Mouse (Mus musculus): ENCODE data around the gene Atp1b2. TPM values are rescaled to one million over a fixed set of nuclear protein-coding genes. Genes with fewer than 3 reads are reported as not detected.
"Not testable (repeated sequence)": the region's sequence is repeated elsewhere in the genome, so short reads cannot be mapped to it uniquely, and the experiment has no call there.

Gene Atp1b2
- 11.9 and 12.6 TPM in 2 replicates for polyA plus RNA-seq (2016; fragmentation: Nextera tagmentation; extraction: Ambion mirVana)

DNA sequence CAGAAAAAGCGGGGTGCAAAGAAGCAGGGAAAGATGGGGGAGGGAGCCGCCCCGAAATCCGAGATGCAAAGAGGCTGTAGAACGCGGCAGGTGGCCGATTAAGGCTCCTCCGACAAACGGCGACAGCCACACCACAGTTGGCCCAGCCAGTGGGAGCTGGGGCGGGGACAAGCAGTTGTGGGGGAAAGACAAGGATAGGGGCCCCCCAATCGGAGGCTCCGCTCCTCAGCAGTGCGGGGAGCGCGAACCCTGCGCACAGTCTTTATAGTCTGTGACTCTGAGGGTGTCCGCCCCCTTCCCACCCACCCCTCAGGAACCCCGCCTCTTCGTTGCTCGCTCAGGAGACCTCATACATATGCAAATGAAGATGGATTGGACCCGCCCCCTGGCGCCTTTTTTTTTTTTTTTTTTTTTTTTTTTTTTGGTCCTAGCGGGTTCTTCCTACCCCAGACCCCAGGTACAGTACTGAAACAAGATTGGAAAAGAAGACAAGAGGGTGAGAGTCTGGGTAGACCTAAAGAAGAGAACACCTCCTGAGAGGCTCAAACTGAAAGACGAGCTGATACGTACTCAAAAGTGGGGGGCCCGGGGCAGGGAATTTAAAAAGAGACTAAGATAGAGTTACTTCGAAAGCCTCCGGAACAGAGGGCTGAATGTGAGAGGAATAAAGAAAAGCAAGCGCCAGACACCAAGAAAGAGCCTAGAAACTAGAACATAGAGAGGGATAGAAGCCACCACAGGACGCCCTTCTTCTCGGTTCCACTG is at the start of gene Atp1b2:
Gene Atp1b2 (minus strand): TSS at position 217 of the 765 bp plus-strand sequence.
- peak within 1 kb of the TSS; percentile 75 for H3K9ac ChIP-seq
- peak within 1 kb of the TSS; percentile 60 for H3K4me3 ChIP-seq (replicated peaks)
- H3K4me2 ChIP-seq, result peak within 1 kb of the TSS; percentile 97
- H3K9me3 ChIP-seq, result no peaks in the 10 kb centered on the region
- 2% methylated on average over 32 of the region's 32 CpGs for WGBS
- H3K27ac ChIP-seq, result peak within 1 kb of the TSS; percentile 50
- H3K4me1 ChIP-seq, result peaks cover 22% of the 10 kb centered on the region
- H3K36me3 ChIP-seq (replicated peaks), result no peaks in the 10 kb centered on the region
- H3K27me3 ChIP-seq, result peaks cover 20% of the 10 kb centered on the region
- ATAC-seq (ENCODE audit: low FRiP score), result peak; percentile 92

DNA sequence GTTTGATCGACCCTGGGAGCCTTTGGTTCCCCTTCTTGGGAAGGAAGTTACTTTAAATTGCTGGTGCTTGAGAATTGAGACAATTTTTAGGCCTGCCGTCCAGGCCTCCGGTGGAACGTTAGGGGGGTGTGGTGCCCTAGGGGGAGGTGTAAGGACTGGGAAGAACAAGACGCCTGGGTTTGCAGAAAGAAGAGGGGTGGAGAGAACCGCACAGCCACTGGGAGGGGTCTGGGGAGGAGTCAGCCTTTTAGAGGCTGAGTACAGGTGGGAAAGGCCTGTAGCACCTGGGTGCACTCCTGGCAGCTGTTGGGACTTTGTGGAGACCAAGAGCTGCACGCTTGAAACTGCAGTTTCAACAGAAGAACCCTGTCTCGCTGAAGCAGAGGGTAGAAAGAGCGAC is 49.0 kb upstream of the Atp1b2 start:
- Histone ChIP-seq H3K27me3 (no peaks in the 10 kb centered on the region), H3K9ac (no peak overlapping the region), H3K9me3 (no peaks in the 10 kb centered on the region), H3K27ac (peak overlapping the region; percentile 46; the same call in 1 of the 2 replicates), H3K4me3 (replicated peaks) (no peak overlapping the region), H3K4me2 (no peak overlapping the region), H3K4me1 (peaks cover 16% of the 10 kb centered on the region), H3K36me3 (replicated peaks) (peaks cover 83% of the 10 kb centered on the region)
- ATAC-seq (ENCODE audit: low FRiP score), result no peak
- WGBS, result 43% methylated on average over 9 of the region's 9 CpGs

GRCm38 (mm10) chr11:69653399-69653798 is 47.7 kb upstream of the Atp1b2 start:
- Histone ChIP-seq H3K9me3 (no peaks in the 10 kb centered on the region), H3K4me3 (replicated peaks) (no peak overlapping the region), H3K36me3 (replicated peaks) (peaks cover 88% of the 10 kb centered on the region), H3K27me3 (no peaks in the 10 kb centered on the region), H3K27ac (no peak overlapping the region; the same call in 1 of the 2 replicates), H3K9ac (no peak overlapping the region), H3K4me2 (no peak overlapping the region), H3K4me1 (peaks cover 16% of the 10 kb centered on the region)
- ATAC-seq (ENCODE audit: low FRiP score), result no peak
- 68% methylated on average over 5 of the region's 5 CpGs for WGBS

GRCm38 (mm10) chr11:69645860-69646259 is 40.1 kb upstream of the Atp1b2 start:
- no peak overlapping the region for H3K27ac ChIP-seq
- no peak overlapping the region for H3K4me3 ChIP-seq (replicated peaks)
- no peak overlapping the region for H3K9ac ChIP-seq
- no peaks in the 10 kb centered on the region for H3K9me3 ChIP-seq
- 96% methylated on average over 5 of the region's 5 CpGs for WGBS
- no peaks in the 10 kb centered on the region for H3K27me3 ChIP-seq
- H3K36me3 ChIP-seq (replicated peaks), result peaks cover 97% of the 10 kb centered on the region
- H3K4me2 ChIP-seq, result no peak overlapping the region
- no peak for ATAC-seq (ENCODE audit: low FRiP score)
- H3K4me1 ChIP-seq, result no peaks in the 10 kb centered on the region

DNA sequence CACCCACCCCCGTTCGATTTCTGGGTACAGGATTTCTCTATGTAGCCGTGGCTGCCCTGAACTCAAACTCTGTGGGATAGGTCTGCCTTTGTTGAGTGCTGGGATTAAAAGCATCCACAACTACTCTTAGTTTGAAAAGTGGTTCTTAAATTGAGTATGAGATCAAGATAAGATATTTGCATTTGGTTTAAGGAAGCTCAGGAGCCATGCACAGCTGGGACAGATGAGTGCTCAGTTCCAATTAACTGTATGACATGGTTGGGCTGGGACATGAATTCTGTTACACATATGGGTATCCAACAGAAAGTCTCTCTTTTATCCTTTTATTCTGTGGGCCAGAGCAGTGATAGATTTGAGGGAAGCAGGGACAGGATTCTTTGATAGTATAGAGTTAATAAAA is 29.7 kb upstream of the Atp1b2 start:
- Histone ChIP-seq H3K9me3 (no peaks in the 10 kb centered on the region), H3K4me1 (peaks cover 25% of the 10 kb centered on the region), H3K4me2 (peak overlapping the region; percentile 60), H3K9ac (no peak overlapping the region; the same call in 1 of the 2 replicates), H3K36me3 (replicated peaks) (peaks cover 30% of the 10 kb centered on the region), H3K27me3 (no peaks in the 10 kb centered on the region), H3K4me3 (replicated peaks) (no peak overlapping the region), H3K27ac (no peak overlapping the region)
- ATAC-seq (ENCODE audit: low FRiP score), result no peak
- WGBS, result 92% methylated on average over 3 of the region's 3 CpGs

DNA sequence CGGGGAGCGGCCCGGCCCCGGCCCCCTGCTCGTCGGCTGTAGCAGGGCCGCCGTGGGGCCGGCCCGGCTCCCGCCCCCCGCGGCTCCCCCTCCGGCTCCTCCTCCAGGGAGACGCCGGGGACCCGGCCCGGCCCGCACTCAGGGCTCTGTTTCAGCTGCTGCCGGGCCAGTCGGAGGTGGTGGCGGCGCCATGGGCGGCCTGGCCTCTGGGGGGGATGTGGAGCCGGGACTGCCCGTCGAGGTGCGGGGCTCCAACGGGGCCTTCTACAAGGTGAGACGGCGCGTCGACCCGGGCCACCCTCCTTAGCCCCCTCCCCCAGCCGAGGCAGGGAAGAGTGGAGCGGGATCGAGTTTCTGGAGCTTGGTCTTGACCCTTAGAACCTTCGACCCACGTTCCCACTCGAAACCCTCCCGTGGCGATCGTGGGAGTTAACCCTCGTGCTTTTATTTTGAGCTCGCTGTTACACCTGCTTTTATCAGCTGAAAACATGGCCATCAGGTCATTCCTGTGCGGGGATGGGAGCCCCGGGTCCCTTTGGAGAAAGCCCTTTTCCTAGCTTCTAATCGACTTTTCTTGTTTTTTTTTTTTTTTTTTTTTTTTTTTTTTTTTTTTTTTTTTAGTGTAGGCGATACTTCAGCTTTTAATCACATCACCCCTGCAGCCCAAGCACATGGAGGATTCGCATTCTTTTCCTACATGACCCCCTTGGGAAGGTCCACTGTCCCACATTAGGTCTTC is 27.6 kb upstream of the Atp1b2 start:
- H3K9me3 ChIP-seq, result no peaks in the 10 kb centered on the region
- H3K27me3 ChIP-seq, result no peaks in the 10 kb centered on the region
- H3K36me3 ChIP-seq (replicated peaks), result peaks cover 14% of the 10 kb centered on the region
- peak overlapping the region; percentile 99 for H3K4me3 ChIP-seq (replicated peaks)
- under 1% methylated on average over 39 of the region's 50 CpGs for WGBS
- peak overlapping the region; percentile 100 for H3K9ac ChIP-seq
- peak; percentile 71 for ATAC-seq (ENCODE audit: low FRiP score)
- peak overlapping the region; percentile 60 for H3K4me2 ChIP-seq
- H3K4me1 ChIP-seq, result peaks cover 25% of the 10 kb centered on the region
- H3K27ac ChIP-seq, result peak overlapping the region; percentile 98

- under 1% methylated on average over 33 of the region's 56 CpGs for WGBS
- peaks cover 25% of the 10 kb centered on the region for H3K4me1 ChIP-seq
- H3K36me3 ChIP-seq (replicated peaks), result peaks cover 10% of the 10 kb centered on the region
- H3K4me2 ChIP-seq, result peak within 1 kb of the TSS; percentile 60
- peak within 1 kb of the TSS; percentile 99 for H3K4me3 ChIP-seq (replicated peaks)
- no peaks in the 10 kb centered on the region for H3K27me3 ChIP-seq
- H3K9me3 ChIP-seq, result no peaks in the 10 kb centered on the region
- peak within 1 kb of the TSS; percentile 100 for H3K9ac ChIP-seq
- H3K27ac ChIP-seq, result peak within 1 kb of the TSS; percentile 98
- peak; percentile 97 for ATAC-seq (ENCODE audit: low FRiP score)
Measured at GRCm38 (mm10) chr11:69632284-69633089, 26.7 kb upstream of the Atp1b2 start, which contains the start of gene Fxr2. Fxr2 (plus strand) TSS chr11:69632990.

- Histone ChIP-seq H3K36me3 (replicated peaks) (no peaks in the 10 kb centered on the region), H3K9ac (no peak overlapping the region), H3K4me1 (peaks cover 12% of the 10 kb centered on the region), H3K4me2 (no peak overlapping the region), H3K27ac (no peak overlapping the region), H3K9me3 (no peaks in the 10 kb centered on the region), H3K27me3 (no peaks in the 10 kb centered on the region), H3K4me3 (replicated peaks) (no peak overlapping the region)
- 63% methylated on average over 1 of the region's 1 CpGs for WGBS
- no peak for ATAC-seq (ENCODE audit: low FRiP score)
Measured at GRCm38 (mm10) chr11:69629802-69630201, 24.1 kb upstream of the Atp1b2 start.

DNA sequence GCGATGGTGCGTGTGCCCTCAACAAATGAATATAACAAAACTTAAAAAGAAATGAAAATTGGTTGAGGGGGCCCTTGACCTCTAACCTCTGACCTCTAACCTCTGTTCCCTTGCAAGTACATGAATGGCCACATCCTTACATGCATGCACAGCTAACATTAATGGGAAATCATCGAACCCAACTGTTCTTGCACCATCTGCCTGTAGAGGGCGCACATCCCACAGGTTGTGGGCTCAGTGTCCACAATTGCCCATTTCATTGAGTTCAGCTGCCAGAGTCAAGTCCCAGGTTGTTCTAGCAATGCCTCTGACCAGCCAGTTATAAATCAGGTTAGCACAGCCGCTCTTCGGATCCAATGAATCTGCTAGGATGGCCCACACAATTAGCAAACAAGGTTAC is 22.5 kb upstream of the Atp1b2 start:
- H3K4me1 ChIP-seq, result no peaks in the 10 kb centered on the region
- H3K36me3 ChIP-seq (replicated peaks), result no peaks in the 10 kb centered on the region
- no peak overlapping the region for H3K4me2 ChIP-seq
- H3K27me3 ChIP-seq, result no peaks in the 10 kb centered on the region
- 39% methylated on average over 6 of the region's 6 CpGs for WGBS
- H3K9me3 ChIP-seq, result no peaks in the 10 kb centered on the region
- no peak overlapping the region for H3K27ac ChIP-seq
- no peak overlapping the region for H3K4me3 ChIP-seq (replicated peaks)
- ATAC-seq (ENCODE audit: low FRiP score), result no peak
- no peak overlapping the region for H3K9ac ChIP-seq

DNA sequence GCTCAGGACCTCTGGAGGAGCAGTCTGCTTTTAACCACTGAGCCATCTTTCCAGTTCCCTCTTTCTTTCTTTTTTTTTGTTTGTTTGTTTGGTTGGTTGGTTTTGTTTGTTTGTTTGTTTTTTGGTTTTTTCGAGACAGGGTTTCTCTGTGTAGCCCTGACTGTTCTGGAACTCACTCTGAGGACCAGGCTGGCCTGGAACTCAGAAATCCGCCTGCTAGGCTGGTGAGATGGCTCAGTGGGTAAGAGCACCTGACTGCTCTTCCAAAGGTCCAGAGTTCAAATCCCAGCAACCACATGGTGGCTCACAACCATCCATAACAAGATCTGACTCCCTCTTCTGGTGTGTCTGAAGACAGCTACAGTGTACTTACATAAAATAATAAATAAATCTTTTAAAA is 18.6 kb upstream of the Atp1b2 start:
- H3K9me3 ChIP-seq; H3K27me3 ChIP-seq; ATAC-seq (ENCODE audit: low FRiP score); H3K36me3 ChIP-seq (replicated peaks); H3K9ac ChIP-seq; H3K27ac ChIP-seq; H3K4me3 ChIP-seq (replicated peaks); H3K4me2 ChIP-seq: not testable (repeated sequence)
- WGBS, result 75% methylated on average over 2 of the region's 2 CpGs
- peaks cover 15% of the 10 kb centered on the region for H3K4me1 ChIP-seq

GRCm38 (mm10) chr11:69623006-69623405 is 17.3 kb upstream of the Atp1b2 start:
- no peak overlapping the region for H3K27ac ChIP-seq

DNA sequence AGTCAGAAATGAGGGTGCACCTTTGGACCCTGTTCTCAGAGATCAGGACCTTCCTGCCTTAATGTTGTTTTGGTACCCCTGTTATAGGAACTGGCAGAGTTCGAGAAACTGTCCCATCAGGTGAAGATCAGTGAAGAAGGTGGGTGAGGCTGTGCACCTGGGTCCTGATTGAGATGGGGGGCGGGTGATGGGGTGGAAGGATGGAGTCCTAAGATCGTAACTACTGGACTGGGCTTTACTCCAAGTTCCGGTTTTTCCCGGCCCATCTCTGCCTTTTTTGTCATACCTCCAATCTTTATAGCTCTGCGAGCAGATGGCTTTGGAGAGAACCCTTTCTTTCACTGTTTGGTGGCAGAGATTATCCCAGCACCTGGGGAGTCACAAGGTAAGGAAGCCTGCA is 16.7 kb upstream of the Atp1b2 start:
- H3K9ac ChIP-seq, result peak overlapping the region; percentile 73
- H3K9me3 ChIP-seq, result no peaks in the 10 kb centered on the region
- 42% methylated on average over 6 of the region's 6 CpGs for WGBS
- H3K27ac ChIP-seq, result peak overlapping the region; percentile 59; the same call in 1 of the 2 replicates
- H3K4me1 ChIP-seq, result peaks cover 15% of the 10 kb centered on the region
- H3K36me3 ChIP-seq (replicated peaks), result no peaks in the 10 kb centered on the region
- H3K4me3 ChIP-seq (replicated peaks), result peak overlapping the region; percentile 47
- no peaks in the 10 kb centered on the region for H3K27me3 ChIP-seq
- peak; percentile 28; the same call in 1 of the 2 replicates for ATAC-seq (ENCODE audit: low FRiP score)
- H3K4me2 ChIP-seq, result peak overlapping the region; percentile 73

More at GRCm38 (mm10) chr11:69623006-69623405, 17.3 kb upstream of the Atp1b2 start:
- Histone ChIP-seq H3K9me3 (no peaks in the 10 kb centered on the region), H3K27me3 (no peaks in the 10 kb centered on the region), H3K4me2 (peak overlapping the region; percentile 73; the same call in 1 of the 2 replicates), H3K36me3 (replicated peaks) (no peaks in the 10 kb centered on the region), H3K4me1 (peaks cover 15% of the 10 kb centered on the region), H3K9ac (no peak overlapping the region), H3K4me3 (replicated peaks) (no peak overlapping the region)
- WGBS, result 73% methylated on average over 4 of the region's 4 CpGs
- no peak for ATAC-seq (ENCODE audit: low FRiP score)
